Mouse (Mus musculus): ENCODE data around the gene 9530077C05Rik.
"Not testable (repeated sequence)": the region's sequence is repeated elsewhere in the genome, so short reads cannot be mapped to it uniquely, and the experiment has no call there.

The 9530077C05Rik gene

GRCm38 (mm10) chr9:22419877-22420276 lies 8.6 kb downstream of the 9530077C05Rik start:
- CTCF ChIA-PET: no interaction called here

GRCm38 (mm10) chr9:22420491-22420890 lies 9.2 kb downstream of the 9530077C05Rik start:
- CTCF ChIA-PET: no interaction called here

GRCm38 (mm10) chr9:22422559-22422958 lies 11.2 kb downstream of the 9530077C05Rik start:
- CTCF ChIA-PET: interaction anchor here (0.7 kb wide), 1 partner anchor 919 kb away, joined by 3 read pairs; no protein-coding TSS in a partner anchor

GRCm38 (mm10) chr9:22423507-22423906 lies 12.2 kb downstream of the 9530077C05Rik start:
- CTCF ChIA-PET: no interaction called here

GRCm38 (mm10) chr9:22424196-22424595 lies 12.9 kb downstream of the 9530077C05Rik start:
- CTCF ChIA-PET: no interaction called here

GRCm38 (mm10) chr9:22424719-22425118 lies 13.4 kb downstream of the 9530077C05Rik start:
- CTCF ChIA-PET: no interaction called here

- CTCF ChIA-PET: no interaction called here
Measured at GRCm38 (mm10) chr9:22428028-22428665, 16.8 kb downstream of the 9530077C05Rik start.

GRCm38 (mm10) chr9:22428666-22429410 lies 17.5 kb downstream of the 9530077C05Rik start:
- CTCF ChIA-PET: no interaction called here

GRCm38 (mm10) chr9:22429533-22430241 lies 18.4 kb downstream of the 9530077C05Rik start:
- CTCF ChIA-PET: interaction anchor here (0.7 kb wide), 1 partner anchor 19 kb away, joined by 3 read pairs; no protein-coding TSS in a partner anchor

GRCm38 (mm10) chr9:22430315-22430840 lies 19.1 kb downstream of the 9530077C05Rik start:
- CTCF ChIA-PET: interaction anchor here (0.7 kb wide), 1 partner anchor 20 kb away, joined by 3 read pairs; no protein-coding TSS in a partner anchor

GRCm38 (mm10) chr9:22433221-22433620 lies 21.9 kb downstream of the 9530077C05Rik start:
- CTCF ChIA-PET: no interaction called here

GRCm38 (mm10) chr9:22434101-22434500 lies 22.8 kb downstream of the 9530077C05Rik start:
- CTCF ChIA-PET: no interaction called here

- CTCF ChIA-PET: no interaction called here
Measured at GRCm38 (mm10) chr9:22438826-22439225, 27.5 kb downstream of the 9530077C05Rik start.

- CTCF ChIA-PET: no interaction called here
Measured at GRCm38 (mm10) chr9:22443157-22443556, 31.8 kb downstream of the 9530077C05Rik start.

GRCm38 (mm10) chr9:22445123-22445522 lies 33.8 kb downstream of the 9530077C05Rik start:
- CTCF ChIA-PET: no interaction called here

GRCm38 (mm10) chr9:22447213-22447612 lies 35.9 kb downstream of the 9530077C05Rik start:
- CTCF ChIA-PET: no interaction called here

GRCm38 (mm10) chr9:22448420-22448819 lies 37.1 kb downstream of the 9530077C05Rik start:
- CTCF ChIA-PET: no interaction called here

GRCm38 (mm10) chr9:22449209-22449608 lies 37.9 kb downstream of the 9530077C05Rik start:
- CTCF ChIA-PET: no interaction called here

- CTCF ChIA-PET: no interaction called here
Measured at GRCm38 (mm10) chr9:22452697-22453096, 41.4 kb downstream of the 9530077C05Rik start.

GRCm38 (mm10) chr9:22453501-22453924 lies 42.2 kb downstream of the 9530077C05Rik start:
- CTCF ChIA-PET: no interaction called here

- CTCF ChIA-PET: not testable (repeated sequence)
Measured at GRCm38 (mm10) chr9:22453990-22454389, 42.7 kb downstream of the 9530077C05Rik start, which contains the start of gene Gm17545. Gm17545 (plus strand) TSS chr9:22454290.

GRCm38 (mm10) chr9:22455041-22455440 lies 43.7 kb downstream of the 9530077C05Rik start:
- CTCF ChIA-PET: no interaction called here
